Mouse (Mus musculus) MN1 (cell line): ENCODE measurements around the gene Efna3.

Experiments used
- DNase-seq: peaks from one replicate; pipeline ENCODE4 v3.0.0-alpha.2; 2016; ENCODE audit warnings: low spot score

Efna3 gene

DNA sequence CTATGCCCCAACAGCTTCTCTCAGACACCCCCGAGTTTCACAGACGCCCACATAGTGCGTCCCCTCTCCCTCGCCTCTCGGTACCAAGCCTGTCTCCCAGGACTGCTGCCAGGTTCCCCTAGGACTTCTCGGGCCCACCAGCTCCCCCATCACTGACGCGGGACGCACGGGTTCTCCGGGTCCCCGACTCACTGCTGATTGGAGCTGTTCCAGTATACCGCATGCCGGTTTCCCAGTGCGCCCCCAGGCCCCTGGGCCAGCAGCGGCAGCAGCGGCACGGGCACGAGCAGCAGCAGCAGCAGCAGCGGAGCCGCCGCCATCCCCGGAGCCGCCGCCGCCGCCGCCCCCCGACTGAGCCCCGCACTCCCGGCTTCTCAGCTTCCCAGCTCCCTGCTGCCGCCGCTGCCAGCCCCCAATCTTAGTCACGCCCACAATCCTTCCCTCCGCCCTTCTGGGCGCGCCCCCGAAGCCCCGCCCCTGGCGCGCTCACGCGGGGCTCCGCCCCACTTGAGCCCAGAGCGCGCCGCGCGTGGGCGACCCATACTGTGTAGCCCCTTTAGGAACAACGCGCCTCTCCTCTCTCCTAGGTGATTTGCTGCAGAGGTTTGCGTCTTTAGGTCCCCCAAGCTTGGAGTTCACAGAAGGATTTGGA, at the start of gene Efna3:
TSS of gene Efna3 (minus strand) at position 452 of the 652 bp plus-strand sequence.
- DNase-seq: peak; percentile 68

DNA sequence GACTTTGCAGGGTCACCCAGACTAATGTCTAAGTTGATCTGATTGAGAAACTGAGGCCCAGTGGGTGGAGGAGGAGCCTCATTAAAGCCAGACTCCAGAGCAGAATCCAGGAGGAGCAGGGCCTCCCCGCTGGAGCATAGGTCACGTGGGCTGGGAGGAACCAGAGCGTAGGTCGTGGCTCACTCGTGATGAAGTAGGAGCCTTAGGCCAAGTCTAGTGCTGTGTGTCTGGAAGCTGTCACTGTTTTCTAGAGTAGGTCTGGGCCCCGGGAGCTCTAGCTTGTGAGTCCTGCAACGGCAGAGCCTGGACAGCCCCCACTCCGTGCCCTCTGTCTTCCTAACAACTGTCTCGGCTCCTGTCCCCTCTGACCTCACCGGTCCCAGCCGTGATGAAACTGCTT, 44.6 kb upstream of the Efna3 start:
- DNase-seq: no peak

DNA sequence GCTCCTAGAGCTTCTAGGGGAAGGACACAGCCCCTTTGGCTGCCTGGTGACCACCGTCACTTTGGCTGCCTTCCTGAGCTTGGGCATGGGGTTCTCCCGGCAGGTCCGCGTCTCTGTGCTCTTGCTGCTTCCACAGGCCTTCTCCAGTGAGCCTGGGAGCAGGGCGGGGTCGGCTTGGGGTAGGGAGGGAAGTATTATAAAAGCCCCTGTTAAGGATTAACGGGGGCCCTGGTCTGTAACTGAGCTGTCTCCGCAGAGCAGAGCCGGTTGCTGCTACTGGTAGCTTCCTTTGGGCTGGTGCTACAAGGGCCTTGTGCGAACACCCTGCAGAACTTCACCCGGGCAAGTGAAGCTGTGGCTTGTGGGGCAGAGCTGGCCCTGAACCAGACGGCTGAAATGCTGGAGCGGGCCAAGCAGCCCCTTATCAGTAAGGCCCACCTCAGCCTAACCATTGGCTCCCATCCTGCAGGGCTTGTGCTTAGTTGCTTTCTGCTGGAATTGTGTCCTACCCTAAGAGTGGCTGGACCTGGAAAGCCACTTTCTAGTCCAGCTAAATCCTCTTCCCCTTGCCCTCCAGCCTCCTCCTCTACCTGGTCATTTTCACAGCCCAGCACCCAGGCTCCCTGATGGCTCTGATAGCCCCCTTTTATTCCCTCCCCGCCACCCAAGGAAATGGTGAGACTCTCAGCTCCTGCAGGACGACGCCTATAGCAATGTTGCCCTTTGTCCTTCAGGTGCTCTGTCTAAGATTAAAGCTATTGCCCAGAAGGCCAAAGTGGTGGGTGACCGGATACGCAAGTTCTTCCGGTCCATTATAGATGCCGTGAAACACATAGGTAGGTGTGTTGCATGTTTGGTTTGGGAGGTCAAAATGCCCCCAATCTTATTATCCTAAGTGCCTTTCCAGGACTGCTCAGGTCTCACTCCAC, 43.0 kb upstream of the Efna3 start:
- no peak for DNase-seq

DNA sequence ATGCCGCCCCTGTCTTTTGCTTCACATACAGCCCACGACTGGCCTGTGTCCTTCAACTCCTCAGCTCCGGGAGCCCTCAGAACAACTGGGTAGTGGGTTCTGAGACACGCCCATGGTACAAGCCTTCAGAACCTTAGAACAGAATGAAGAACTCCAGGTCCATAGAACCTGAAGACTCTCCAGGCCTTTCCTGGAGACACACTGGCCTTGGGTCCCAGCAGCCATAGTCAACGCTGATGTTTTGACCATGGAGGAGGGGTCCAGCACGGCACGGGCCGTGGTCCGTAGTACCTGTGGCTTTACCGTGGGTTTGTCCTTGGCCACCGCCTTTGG, 42.4 kb upstream of the Efna3 start, which contains the start of gene Dcst1:
TSS of gene Dcst1 (minus strand) at position 101 of the 333 bp plus-strand sequence.
- no peak for DNase-seq

GRCm38 (mm10) chr3:89364631-89365030, 41.9 kb upstream of the Efna3 start:
- no peak for DNase-seq

GRCm38 (mm10) chr3:89361675-89362074, 38.9 kb upstream of the Efna3 start, which contains the start of gene Dcst2:
Gene Dcst2, plus strand, starts transcription at chr3:89361975.
- DNase-seq: no peak

DNA sequence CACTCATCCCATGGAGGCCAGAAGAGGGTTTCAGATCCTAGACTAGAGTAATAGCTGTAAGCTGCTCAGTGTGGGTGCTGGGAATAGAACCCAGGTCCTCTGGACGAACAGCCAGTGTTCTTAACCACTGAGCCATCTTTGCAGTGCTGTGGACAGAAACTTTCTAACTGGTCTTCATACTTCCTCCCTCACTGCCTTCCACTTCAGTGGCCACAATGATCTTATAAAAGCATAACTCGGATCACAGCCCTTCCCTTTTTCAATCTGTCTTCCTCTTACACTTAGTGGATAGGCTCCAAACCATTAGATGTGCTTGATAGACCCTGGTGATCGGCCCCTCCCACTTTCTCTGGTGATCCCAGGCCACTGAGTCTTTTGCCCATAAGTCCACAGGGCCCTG, 37.5 kb upstream of the Efna3 start:
- DNase-seq: no peak

DNA sequence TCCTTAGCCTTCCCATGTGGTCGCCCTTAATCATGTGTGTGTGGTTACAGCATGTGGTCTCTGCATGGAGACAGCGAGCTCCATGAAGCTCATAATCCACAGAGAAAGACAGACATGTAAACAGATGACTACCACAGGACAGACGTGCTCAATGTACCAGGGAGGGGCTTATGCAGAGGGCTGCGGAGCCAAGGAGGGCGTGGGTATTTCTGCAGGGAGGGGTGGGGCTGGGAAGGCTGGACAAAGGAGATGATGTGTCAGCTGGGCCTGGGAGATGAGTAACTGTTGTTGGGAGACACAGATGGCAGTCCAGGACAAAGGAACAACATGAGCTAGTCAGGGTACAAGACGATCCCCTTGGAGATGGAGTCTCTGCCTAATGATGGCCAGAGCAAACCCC, 36.9 kb upstream of the Efna3 start:
- DNase-seq: peak; percentile 59

DNA sequence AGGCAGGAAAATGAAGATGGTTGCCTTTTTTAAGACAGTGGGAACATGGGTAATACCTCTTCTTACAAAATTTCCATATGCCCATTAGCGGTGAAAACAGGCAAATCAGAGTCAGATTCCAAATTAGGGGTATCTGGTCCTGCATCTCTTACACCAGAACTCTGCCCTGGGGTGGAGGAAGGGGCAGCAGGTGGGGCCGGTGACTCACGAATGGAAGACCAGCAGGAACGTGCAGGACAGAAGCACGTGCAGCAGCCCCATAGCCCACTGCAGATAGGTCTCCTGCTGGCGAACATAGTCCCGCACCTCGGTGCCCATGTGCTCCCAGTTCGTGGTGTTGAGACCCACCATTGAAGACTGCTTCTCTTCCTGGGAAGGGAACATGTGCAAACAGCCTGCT, 33.3 kb upstream of the Efna3 start:
- DNase-seq: peak; percentile 50

DNA sequence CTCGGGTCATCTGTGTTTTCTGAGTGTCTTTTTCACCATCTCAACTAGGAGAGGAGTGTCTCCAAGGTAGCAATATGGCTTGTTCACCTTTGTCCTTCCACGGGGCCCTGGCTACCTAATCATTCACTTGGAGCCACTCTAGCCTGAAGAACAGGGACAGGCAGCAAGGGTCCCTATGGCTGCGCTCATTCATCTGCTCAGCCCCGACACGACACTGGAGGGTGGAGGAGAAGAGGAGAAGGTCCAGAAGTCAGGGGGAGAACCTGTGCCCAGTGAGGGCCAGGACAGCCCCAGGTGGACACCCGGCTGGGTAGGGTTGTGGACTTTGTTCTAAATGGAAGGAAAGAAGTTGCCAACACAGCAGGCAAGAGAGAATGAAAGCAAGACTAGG, 32.7 kb upstream of the Efna3 start:
- no peak for DNase-seq

GRCm38 (mm10) chr3:89354816-89355511, 32.2 kb upstream of the Efna3 start:
- DNase-seq: peak; percentile 93

DNA sequence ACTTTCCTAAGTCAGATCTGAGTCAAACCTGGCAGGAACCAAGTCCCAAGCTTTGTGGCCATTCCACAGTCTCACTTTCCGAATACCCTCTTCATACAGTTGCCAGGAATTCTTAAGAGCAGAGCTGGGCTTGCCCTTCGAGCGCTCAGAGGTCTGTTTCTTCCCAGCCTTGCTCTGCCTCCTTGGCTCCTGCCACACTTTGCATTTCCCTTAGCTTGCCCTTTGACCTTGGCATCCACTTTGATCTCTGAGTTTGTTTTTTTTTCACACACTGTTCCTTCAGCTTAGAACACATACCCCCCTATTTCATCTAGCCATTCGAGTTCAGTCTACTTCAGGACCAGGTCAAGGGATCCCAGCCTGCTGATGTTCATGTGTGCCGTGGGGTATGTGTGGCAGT, 28.5 kb upstream of the Efna3 start:
- no peak for DNase-seq

GRCm38 (mm10) chr3:89349869-89350501, 27.2 kb upstream of the Efna3 start, which contains the start of gene Adam15:
Gene Adam15, minus strand, starts transcription at chr3:89349996.
- DNase-seq: peak; percentile 95

GRCm38 (mm10) chr3:89348911-89349868, 26.4 kb upstream of the Efna3 start:
- peak; percentile 63 for DNase-seq

- DNase-seq: no peak
Observed at GRCm38 (mm10) chr3:89347916-89348315, 25.2 kb upstream of the Efna3 start.

- peak; percentile 32 for DNase-seq
Observed at GRCm38 (mm10) chr3:89346815-89347540, 24.2 kb upstream of the Efna3 start.

DNA sequence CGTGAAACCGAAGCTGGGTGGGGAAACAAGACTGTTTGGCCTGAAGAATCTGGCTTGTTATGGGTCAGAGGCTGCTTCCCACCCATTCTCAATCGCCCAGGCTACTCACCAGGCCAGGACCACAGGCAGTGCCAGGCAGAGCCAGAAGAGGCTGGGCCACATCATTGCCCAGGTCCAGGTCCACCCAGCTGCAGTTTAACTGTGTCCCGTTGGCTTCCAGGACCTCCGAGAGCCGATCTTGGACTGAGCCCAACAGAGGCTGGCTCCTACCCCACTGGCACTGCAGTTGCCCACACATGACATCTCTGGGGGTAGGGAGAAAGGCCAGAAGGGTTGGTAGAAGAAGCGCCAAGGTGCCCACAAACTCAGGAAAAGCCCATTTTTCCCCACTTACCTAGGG, 20.5 kb upstream of the Efna3 start:
- no peak for DNase-seq

DNA sequence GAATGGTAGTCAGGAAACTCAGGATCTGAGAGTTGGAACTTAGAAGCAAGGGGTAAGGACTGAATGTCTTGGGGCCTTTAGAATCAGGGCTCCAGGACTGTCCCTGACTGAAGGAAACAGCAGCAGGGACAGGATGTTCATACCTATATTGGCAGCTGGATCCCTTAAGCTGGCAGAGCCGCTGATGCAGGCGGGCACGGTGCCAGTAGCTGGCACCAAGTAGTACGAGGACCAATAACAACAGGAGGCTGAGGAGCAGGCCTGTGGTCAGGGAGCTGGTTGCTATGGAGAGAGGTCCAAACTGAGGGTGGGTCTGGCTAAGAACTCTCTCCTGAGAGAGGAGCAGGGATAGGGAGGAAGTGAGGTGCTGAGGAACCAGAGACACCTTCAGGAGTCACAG, 19.0 kb upstream of the Efna3 start:
- peak; percentile 69 for DNase-seq

DNA sequence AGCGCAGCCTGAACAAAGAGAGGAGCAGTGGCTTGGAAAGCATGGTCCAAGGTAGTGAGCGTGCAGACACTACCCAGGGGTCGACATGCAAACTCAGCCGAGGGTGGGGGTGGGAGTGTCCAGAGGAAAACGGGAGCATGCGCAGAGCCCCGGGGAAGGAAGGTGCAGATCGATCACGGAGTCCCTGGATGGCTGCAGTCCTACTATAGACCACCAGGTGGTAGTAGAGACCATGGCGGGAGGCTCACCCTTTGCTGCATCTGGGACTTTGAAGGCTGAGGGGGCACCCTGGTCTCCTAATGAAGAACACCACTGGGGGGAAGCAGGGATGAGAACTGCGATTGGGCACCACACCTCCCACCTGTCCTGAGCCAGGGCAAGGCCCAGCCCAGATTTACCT, 17.7 kb upstream of the Efna3 start:
- peak; percentile 82 for DNase-seq

- DNase-seq: peak; percentile 84
Observed at GRCm38 (mm10) chr3:89339416-89339815, 16.7 kb upstream of the Efna3 start.
